Mouse (Mus musculus): ENCODE results near the gene Kank2. TPM values are rescaled to one million over a fixed set of nuclear protein-coding genes. Genes with fewer than 3 reads are reported as not detected.

Gene Kank2
- total and polyA plus RNA-seq, 2 experiments from 2014 or later: 10.3 to 78.5 TPM

GRCm38 (mm10) chr9:21754003-21754402 lies 44.5 kb downstream of the Kank2 start:
- H3K36me3 ChIP-seq (replicated peaks; ENCODE audit: control insufficient read depth, insufficient read depth, low read length): peaks cover 9% of the 10 kb centered on the region; the same call in 1 of the 2 replicates
- ATAC-seq (ENCODE audit: insufficient read depth, low read depth): peak; percentile 74

GRCm38 (mm10) chr9:21752252-21752792 lies 46.2 kb downstream of the Kank2 start:
- 0 out of 2 replicates have a peak overlapping the region, but pooled peaks have one; percentile 10 for H3K4me2 ChIP-seq (ENCODE audit: low read depth, low read length)
- peaks cover 16% of the 10 kb centered on the region for H3K36me3 ChIP-seq (replicated peaks; ENCODE audit: control insufficient read depth, insufficient read depth, low read length)
- H3K27ac ChIP-seq (ENCODE audit: low read depth): peak overlapping the region; percentile 82
- WGBS: 25% methylated on average over 10 of the region's 10 CpGs
- no peak overlapping the region for H3K4me3 ChIP-seq (ENCODE audit: low read depth, low read length)
- 0 out of 2 replicates have a peak, but pooled peaks have one; percentile 16 for ATAC-seq (ENCODE audit: insufficient read depth, low read depth)
- no peaks in the 10 kb centered on the region for H3K27me3 ChIP-seq (ENCODE audit: control insufficient read depth, insufficient read depth, low read length)
- peak; percentile 73 for DNase-seq (ENCODE audit: low spot score)
- no peaks in the 10 kb centered on the region for H3K9me3 ChIP-seq (replicated peaks; ENCODE audit: control insufficient read depth, low read length)
- H3K4me1 ChIP-seq (ENCODE audit: control insufficient read depth, insufficient read depth): peaks cover 46% of the 10 kb centered on the region
- H3K9ac ChIP-seq (replicated peaks; ENCODE audit: low read depth, low read length): no peak overlapping the region
- TF ChIP-seq CTCF (IDR thresholded peaks at IDR 0.05; ENCODE audit: low read depth) (no peak), EP300 (IDR thresholded peaks at IDR 0.05; ENCODE audit: low read depth) (no peak)

More at GRCm38 (mm10) chr9:21754003-21754402, 44.5 kb downstream of the Kank2 start:
- Histone ChIP-seq H3K9ac (replicated peaks; ENCODE audit: low read depth, low read length) (no peak overlapping the region; the same call in 1 of the 2 replicates), H3K4me1 (ENCODE audit: control insufficient read depth, insufficient read depth) (peaks cover 39% of the 10 kb centered on the region), H3K27ac (ENCODE audit: low read depth) (peak overlapping the region; percentile 69), H3K4me3 (ENCODE audit: low read depth, low read length) (no peak overlapping the region), H3K4me2 (ENCODE audit: low read depth, low read length) (no peak overlapping the region; the same call in 1 of the 2 replicates), H3K27me3 (ENCODE audit: control insufficient read depth, insufficient read depth, low read length) (no peaks in the 10 kb centered on the region), H3K9me3 (replicated peaks; ENCODE audit: control insufficient read depth, low read length) (no peaks in the 10 kb centered on the region)
- peak; percentile 2; the same call in 1 of the 2 replicates for TF ChIP-seq CTCF (IDR thresholded peaks at IDR 0.05; ENCODE audit: low read depth)
- TF ChIP-seq EP300 (IDR thresholded peaks at IDR 0.05; ENCODE audit: low read depth): 0 out of 2 replicates have a peak, but pooled peaks have one; percentile 24
- WGBS: 47% methylated on average over 2 of the region's 2 CpGs
- DNase-seq (ENCODE audit: low spot score): peak; percentile 64

GRCm38 (mm10) chr9:21751347-21751746 lies 47.2 kb downstream of the Kank2 start:
- H3K4me1 ChIP-seq (ENCODE audit: control insufficient read depth, insufficient read depth): peaks cover 48% of the 10 kb centered on the region

GRCm38 (mm10) chr9:21750370-21750769 lies 48.2 kb downstream of the Kank2 start:
- WGBS: 84% methylated on average over 3 of the region's 3 CpGs
- DNase-seq (ENCODE audit: low spot score) (no peak), ATAC-seq (ENCODE audit: insufficient read depth, low read depth) (no peak)
- TF ChIP-seq EP300 (IDR thresholded peaks at IDR 0.05; ENCODE audit: low read depth) (no peak), CTCF (IDR thresholded peaks at IDR 0.05; ENCODE audit: low read depth) (no peak)
- H3K9me3 ChIP-seq (replicated peaks; ENCODE audit: control insufficient read depth, low read length): no peaks in the 10 kb centered on the region
- H3K4me3 ChIP-seq (ENCODE audit: low read depth, low read length): no peak overlapping the region
- H3K36me3 ChIP-seq (replicated peaks; ENCODE audit: control insufficient read depth, insufficient read depth, low read length): peaks cover 32% of the 10 kb centered on the region
- no peak overlapping the region for H3K4me2 ChIP-seq (ENCODE audit: low read depth, low read length)
- H3K4me1 ChIP-seq (ENCODE audit: control insufficient read depth, insufficient read depth): peaks cover 48% of the 10 kb centered on the region
- H3K9ac ChIP-seq (replicated peaks; ENCODE audit: low read depth, low read length): no peak overlapping the region
- H3K27me3 ChIP-seq (ENCODE audit: control insufficient read depth, insufficient read depth, low read length): no peaks in the 10 kb centered on the region
- H3K27ac ChIP-seq (ENCODE audit: low read depth): no peak overlapping the region

More at GRCm38 (mm10) chr9:21751347-21751746, 47.2 kb downstream of the Kank2 start:
- ATAC-seq (ENCODE audit: insufficient read depth, low read depth): peak; percentile 45
- H3K9ac ChIP-seq (replicated peaks; ENCODE audit: low read depth, low read length): no peak overlapping the region
- H3K9me3 ChIP-seq (replicated peaks; ENCODE audit: control insufficient read depth, low read length): no peaks in the 10 kb centered on the region
- no peaks in the 10 kb centered on the region for H3K27me3 ChIP-seq (ENCODE audit: control insufficient read depth, insufficient read depth, low read length)
- peak; percentile 64 for DNase-seq (ENCODE audit: low spot score)
- no peak overlapping the region for H3K4me2 ChIP-seq (ENCODE audit: low read depth, low read length)
- 43% methylated on average over 6 of the region's 6 CpGs for WGBS
- TF ChIP-seq EP300 (IDR thresholded peaks at IDR 0.05; ENCODE audit: low read depth): no peak
- peak; percentile 64 for TF ChIP-seq CTCF (IDR thresholded peaks at IDR 0.05; ENCODE audit: low read depth)
- H3K27ac ChIP-seq (ENCODE audit: low read depth): peak overlapping the region; percentile 82
- H3K4me3 ChIP-seq (ENCODE audit: low read depth, low read length): no peak overlapping the region
- H3K36me3 ChIP-seq (replicated peaks; ENCODE audit: control insufficient read depth, insufficient read depth, low read length): peaks cover 22% of the 10 kb centered on the region

GRCm38 (mm10) chr9:21749382-21750118 lies 49.0 kb downstream of the Kank2 start:
- Histone ChIP-seq H3K4me3 (ENCODE audit: low read depth, low read length) (no peak overlapping the region), H3K9ac (replicated peaks; ENCODE audit: low read depth, low read length) (no peak overlapping the region), H3K9me3 (replicated peaks; ENCODE audit: control insufficient read depth, low read length) (no peaks in the 10 kb centered on the region), H3K4me2 (ENCODE audit: low read depth, low read length) (no peak overlapping the region), H3K36me3 (replicated peaks; ENCODE audit: control insufficient read depth, insufficient read depth, low read length) (peaks cover 40% of the 10 kb centered on the region), H3K27me3 (ENCODE audit: control insufficient read depth, insufficient read depth, low read length) (no peaks in the 10 kb centered on the region), H3K4me1 (ENCODE audit: control insufficient read depth, insufficient read depth) (peaks cover 42% of the 10 kb centered on the region), H3K27ac (ENCODE audit: low read depth) (no peak overlapping the region)
- 92% methylated on average over 6 of the region's 6 CpGs for WGBS
- no peak for TF ChIP-seq EP300 (IDR thresholded peaks at IDR 0.05; ENCODE audit: low read depth)
- TF ChIP-seq CTCF (IDR thresholded peaks at IDR 0.05; ENCODE audit: low read depth): no peak
- ATAC-seq (ENCODE audit: insufficient read depth, low read depth): no peak
- DNase-seq (ENCODE audit: low spot score): no peak
